Mouse (Mus musculus) stomach, postnatal 0 days (tissue): ENCODE data around the gene Tmem171.

ENCODE experiments used
- CTCF ChIP-seq: IDR thresholded peaks from 2 replicates; pipeline ENCODE4 v1.5.1; 2016; ENCODE audit warnings: antibody characterized with exemption, low read depth, mild to moderate bottlenecking, moderate library complexity
- EP300 ChIP-seq: optimal IDR thresholded peaks from 2 replicates; pipeline ENCODE3; 2016; ENCODE audit warnings: antibody characterized with exemption

- TF ChIP-seq EP300 = no peak
- no peak for TF ChIP-seq CTCF
These were observed 6.7 kb upstream of the Tmem171 start for GRCm38 (mm10) chr13:98701309-98701675.
